ENCODE assay signal across 13 mouse cellular contexts in genomic region chr16:92903892-92904473, GRCm38 (mm10).
DNase-seq lines count a peak whose midpoint lies in the region; ATAC-seq and TF ChIP-seq lines count a peak whose summit lies in the region.
"Had no signal": no experiment of that assay in that cellular context is flagged by ENCODE, and none has a peak within 500 bp of the region (broad histone marks: within the 10 kb centered on the region; RNA-seq: fewer than 3 reads in every experiment).

No protein-coding gene starts in this region.

- no peak for TF ChIP-seq CTCF in lung, adult 2 months (IDR thresholded peaks at IDR 0.05; ENCODE audit: insufficient read depth, low read length)

- H3K4me2 ChIP-seq in stomach, embryonic 15.5 days: no peak overlapping the region
- H3K4me2 ChIP-seq: embryonic facial prominence, embryonic 13.5 days; heart, embryonic 11.5 days; limb, embryonic 13.5 days had no signal

- H3K9me3 ChIP-seq in stomach, embryonic 15.5 days: no peaks in the 10 kb centered on the region
- H3K9me3 ChIP-seq: embryonic facial prominence, embryonic 13.5 days; G1E; limb, embryonic 13.5 days had no signal

- peak overlapping the region; percentile 65 for H3K27ac ChIP-seq in stomach, embryonic 15.5 days
- H3K27ac ChIP-seq: embryonic facial prominence, embryonic 13.5 days; limb, embryonic 13.5 days had no signal

- no peak for TF ChIP-seq POLR2A in lung, adult 2 months (IDR thresholded peaks at IDR 0.05; ENCODE audit: borderline replicate concordance, extremely low read depth, low read depth, low read length)

- H3K4me3 ChIP-seq in lung, adult 2 months (replicated peaks; ENCODE audit: extremely low read depth, low read depth, low read length): no peak overlapping the region
- H3K4me3 ChIP-seq in stomach, embryonic 15.5 days (replicated peaks): no peak overlapping the region
- H3K4me3 ChIP-seq: embryonic facial prominence, embryonic 13.5 days; limb, embryonic 13.5 days had no signal

- no peaks in the 10 kb centered on the region for H3K36me3 ChIP-seq in stomach, embryonic 15.5 days
- H3K36me3 ChIP-seq: embryonic facial prominence, embryonic 13.5 days; G1E; limb, embryonic 13.5 days had no signal

- peak; percentile 90 for ATAC-seq in stomach, embryonic 15.5 days (ENCODE audit: insufficient read depth, low FRiP score, low read depth)

- DNase-seq in right cerebral cortex, adult 2 months (ENCODE audit: low spot score in 2 of 2): peak; percentile 10 to 29
- DNase-seq in right cerebral cortex, postnatal 25 days: no peak
- DNase-seq in gonadal fat pad, adult 2 months (ENCODE audit: low read depth): peak; percentile 81
- DNase-seq in lung, adult 2 months: peak; percentile 9
- no peak for DNase-seq in cerebellum, postnatal 25 days
- DNase-seq in adipocyte (ENCODE audit: low spot score): no peak
- no peak for DNase-seq in retina, embryonic 14.5 days (ENCODE audit: low spot score)
- DNase-seq: midbrain, embryonic 14.5 days had no signal

- no peak overlapping the region for H3K9ac ChIP-seq in stomach, embryonic 15.5 days
- H3K9ac ChIP-seq: embryonic facial prominence, embryonic 13.5 days; limb, embryonic 13.5 days had no signal

- no peaks in the 10 kb centered on the region for H3K4me1 ChIP-seq in lung, adult 2 months (ENCODE audit: control insufficient read depth, insufficient read depth, low read length)
- H3K4me1 ChIP-seq in stomach, embryonic 15.5 days: no peaks in the 10 kb centered on the region

- 41% methylated on average over 9 of the region's 9 CpGs for WGBS in lung, adult 2 months
- 53% methylated on average over 9 of the region's 9 CpGs for WGBS in stomach, embryonic 15.5 days

- H3K27me3 ChIP-seq in stomach, embryonic 15.5 days (replicated peaks): no peaks in the 10 kb centered on the region
- H3K27me3 ChIP-seq: embryonic facial prominence, embryonic 13.5 days had no signal

Comparison
In these comparisons a context has a peak if more than half of its experiments do, and no peak if none do; other contexts are left out.
1. DNase-seq: peak in right cerebral cortex, adult 2 months (2 of 2), gonadal fat pad, adult 2 months (single experiment) and lung, adult 2 months (single experiment); none in right cerebral cortex, postnatal 25 days (single experiment), cerebellum, postnatal 25 days (0 of 2), adipocyte (single experiment) and retina, embryonic 14.5 days (single experiment).